Mouse (Mus musculus) limb, embryonic 14.5 days (tissue): Measurements from ENCODE around the gene Ift52. TPM values are rescaled to one million over a fixed set of nuclear protein-coding genes. Genes with fewer than 3 reads are reported as not detected.
A peak's percentile ranks its signal among the peaks of the same experiment; 100 is the strongest.

Experiments
- ATAC-seq: fragments of 200-750 bp; cut with Nextera tagmentation; 2 replicates; pipeline ENCODE4 v1.8.0; 2017; ENCODE audit warnings: low read depth, moderate number of reproducible peaks, moderate TSS enrichment; ENCODE audit not compliant: low FRiP score
- DNase-seq: peaks from one replicate; pipeline ENCODE4 v3.0.0-alpha.2; 2015; ENCODE audit warnings: low spot score
- H3K27ac ChIP-seq: fragments of 300-500 bp; sonication (generic); replicated peaks from 2 replicates; pipeline ENCODE4 v1.5.1; 2014; ENCODE audit warnings: low read depth, mild to moderate bottlenecking, low read length, moderate library complexity, mixed read lengths
- H3K27me3 ChIP-seq: fragments of 300-500 bp; sonication (generic); 2 replicates; pipeline ENCODE4 v1.6.1; 2014; ENCODE audit warnings: low read length, mixed read lengths; ENCODE audit not compliant: control insufficient read depth, insufficient read depth
- H3K36me3 ChIP-seq: fragments of 300-500 bp; sonication (generic); 2 replicates; pipeline ENCODE4 v1.6.1; 2014; ENCODE audit warnings: mild to moderate bottlenecking, low read length, moderate library complexity, mixed read lengths; ENCODE audit not compliant: control insufficient read depth, insufficient read depth
- H3K4me1 ChIP-seq: fragments of 300-500 bp; sonication (generic); 2 replicates; pipeline ENCODE4 v1.6.1; 2014; ENCODE audit warnings: antibody characterized with exemption, low read length, mixed read lengths; ENCODE audit not compliant: control insufficient read depth, insufficient read depth
- H3K4me2 ChIP-seq: fragments of 300-500 bp; sonication (generic); replicated peaks from 2 replicates; pipeline ENCODE4 v1.6.1; 2014; ENCODE audit warnings: low read depth, mild to moderate bottlenecking, low read length, moderate library complexity; ENCODE audit not compliant: severe bottlenecking
- H3K4me3 ChIP-seq: fragments of 300-500 bp; sonication (generic); replicated peaks from 2 replicates; pipeline ENCODE4 v1.5.1; 2014; ENCODE audit warnings: low read length
- H3K9ac ChIP-seq: fragments of 300-500 bp; sonication (generic); 2 replicates; pipeline ENCODE4 v1.6.1; 2014; ENCODE audit warnings: mild to moderate bottlenecking, low read depth, low read length, moderate library complexity; ENCODE audit not compliant: severe bottlenecking
- H3K9me3 ChIP-seq: fragments of 300-500 bp; sonication (generic); 2 replicates; pipeline ENCODE4 v1.6.1; 2016; ENCODE audit warnings: low read length; ENCODE audit not compliant: control insufficient read depth
- POLR2A ChIP-seq: fragments of 200-500 bp; IDR thresholded peaks from 2 replicates; pipeline ENCODE4 v1.8.0; 2012; ENCODE audit warnings: inconsistent platforms, mild to moderate bottlenecking, moderate library complexity, borderline replicate concordance; ENCODE audit not compliant: insufficient read depth, insufficient read length; ENCODE audit errors: extremely low read depth
- WGBS: fragments of 180-500 bp; shearing (Covaris S2); extraction: QIAGEN DNeasy Blood & Tissue Kit; methylation state at CpG from one replicate; pipeline ENCODE4 v1.1.7; 2014; 5-methylcytosine and 5-hydroxymethylcytosine counted together
- polyA plus RNA-seq, 2 experiments: library from polyadenylated mRNA; depleted of rRNA in 1 of 2; stranded (reverse) in 1 of 2; unstranded in 1 of 2; fragments of >200 nt; fragmentation: Nextera tagmentation in 1 of 2; extraction: Ambion mirVana in 1 of 2; gene quantifications; 2 replicates each; pipeline versions ENCODE4 v1.2.1 to v1.2.3; 2012 to 2014

Gene Ift52
- polyA plus RNA-seq, 2 experiments: 39.7 to 45.8 TPM

GRCm38 (mm10) chr2:163049116-163049515 is 32.0 kb downstream of the Ift52 start:
- ATAC-seq: no peak
- H3K4me1 ChIP-seq: no peaks in the 10 kb centered on the region
- no peak overlapping the region for H3K9ac ChIP-seq
- no peak overlapping the region for H3K4me2 ChIP-seq
- DNase-seq: no peak
- no peak overlapping the region for H3K4me3 ChIP-seq
- WGBS: 95% methylated on average over 2 of the region's 2 CpGs
- no peaks in the 10 kb centered on the region for H3K9me3 ChIP-seq
- H3K27ac ChIP-seq: no peak overlapping the region
- H3K36me3 ChIP-seq: peaks cover 34% of the 10 kb centered on the region
- TF ChIP-seq POLR2A: no peak
- H3K27me3 ChIP-seq: no peaks in the 10 kb centered on the region

GRCm38 (mm10) chr2:163051691-163052090 is 34.5 kb downstream of the Ift52 start:
- Histone ChIP-seq H3K4me3 (no peak overlapping the region), H3K36me3 (peaks cover 12% of the 10 kb centered on the region), H3K4me1 (peaks cover 10% of the 10 kb centered on the region; the same call in 1 of the 2 replicates), H3K4me2 (no peak overlapping the region), H3K27ac (no peak overlapping the region), H3K27me3 (no peaks in the 10 kb centered on the region), H3K9ac (no peak overlapping the region), H3K9me3 (no peaks in the 10 kb centered on the region)
- no peak for ATAC-seq
- TF ChIP-seq POLR2A: no peak
- no peak for DNase-seq
- WGBS: 61% methylated on average over 1 of the region's 1 CpGs

- no peaks in the 10 kb centered on the region for H3K9me3 ChIP-seq
- DNase-seq: no peak
- TF ChIP-seq POLR2A: no peak
- peaks cover 10% of the 10 kb centered on the region; the same call in 1 of the 2 replicates for H3K4me1 ChIP-seq
- ATAC-seq: no peak
- H3K9ac ChIP-seq: no peak overlapping the region
- H3K4me2 ChIP-seq: no peak overlapping the region
- 38% methylated on average over 4 of the region's 4 CpGs for WGBS
- no peak overlapping the region for H3K4me3 ChIP-seq
- no peaks in the 10 kb centered on the region for H3K27me3 ChIP-seq
- peaks cover 8% of the 10 kb centered on the region for H3K36me3 ChIP-seq
- no peak overlapping the region for H3K27ac ChIP-seq
Measured at GRCm38 (mm10) chr2:163052101-163052500, 34.9 kb downstream of the Ift52 start.

GRCm38 (mm10) chr2:163052826-163053225 is 35.7 kb downstream of the Ift52 start:
- 65% methylated on average over 4 of the region's 4 CpGs for WGBS
- Histone ChIP-seq H3K27me3 (no peaks in the 10 kb centered on the region), H3K36me3 (peaks cover 4% of the 10 kb centered on the region; the same call in 1 of the 2 replicates), H3K27ac (no peak overlapping the region), H3K9ac (no peak overlapping the region), H3K4me1 (peaks cover 10% of the 10 kb centered on the region; the same call in 1 of the 2 replicates), H3K9me3 (no peaks in the 10 kb centered on the region), H3K4me2 (no peak overlapping the region), H3K4me3 (no peak overlapping the region)
- TF ChIP-seq POLR2A: no peak
- DNase-seq (no peak), ATAC-seq (no peak)

GRCm38 (mm10) chr2:163054335-163054840 is 37.2 kb downstream of the Ift52 start, which contains the start of gene Mybl2:
TSS of gene Mybl2 (plus strand) at chr2:163054687.
- H3K27me3 ChIP-seq: no peaks in the 10 kb centered on the region
- no peaks in the 10 kb centered on the region for H3K9me3 ChIP-seq
- peak within 1 kb of the TSS; percentile 68 for H3K9ac ChIP-seq
- 0 out of 2 replicates have a peak, but pooled peaks have one; percentile 30 for TF ChIP-seq POLR2A
- H3K4me2 ChIP-seq: peak within 1 kb of the TSS; percentile 99
- peak; percentile 95 for DNase-seq
- 0 out of 2 replicates have a peak within 1 kb of the TSS, but pooled peaks have one; percentile 19 for H3K27ac ChIP-seq
- H3K36me3 ChIP-seq: 0 out of 2 replicates have a peak, but pooled peaks cover 4% of the 10 kb centered on the region
- peaks cover 10% of the 10 kb centered on the region; the same call in 1 of the 2 replicates for H3K4me1 ChIP-seq
- peak; percentile 100 for ATAC-seq
- WGBS: under 1% methylated on average over 48 of the region's 48 CpGs
- H3K4me3 ChIP-seq: peak within 1 kb of the TSS; percentile 68
